Mouse (Mus musculus) CD4-positive, CD25-positive, alpha-beta regulatory T cell, adult 2 months (primary cell): ENCODE data around the gene Mrps6.
A peak's percentile ranks its signal among the peaks of the same experiment; 100 is the strongest.
"Not testable (repeated sequence)": the region's sequence is repeated elsewhere in the genome, so short reads cannot be mapped to it uniquely, and the experiment has no call there.

Experiments
- DNase-seq: peaks from one replicate; pipeline ENCODE4 v3.0.0-alpha.2; 2012; ENCODE audit warnings: low read depth, low spot score

The Mrps6 gene

DNA sequence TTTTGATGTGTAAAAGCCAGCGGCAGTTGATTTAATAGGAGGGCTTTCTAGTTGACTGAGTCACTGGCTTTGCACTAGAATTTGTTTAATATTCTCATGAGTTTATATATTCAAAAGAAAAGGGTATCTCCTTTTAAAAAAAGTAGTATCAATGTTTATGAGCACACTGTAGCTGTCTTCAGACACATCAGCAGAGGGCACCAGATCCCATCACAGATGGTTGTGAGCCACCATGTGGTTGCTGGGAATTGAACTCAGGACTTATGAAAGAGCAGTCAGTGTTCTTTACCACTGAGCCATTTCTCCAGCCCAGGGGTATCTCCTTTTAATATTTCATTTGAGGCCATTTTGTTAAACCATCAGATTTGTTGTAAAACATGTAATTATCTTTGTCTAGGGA is 4.8 kb downstream of the Mrps6 start:
- no peak for DNase-seq

DNA sequence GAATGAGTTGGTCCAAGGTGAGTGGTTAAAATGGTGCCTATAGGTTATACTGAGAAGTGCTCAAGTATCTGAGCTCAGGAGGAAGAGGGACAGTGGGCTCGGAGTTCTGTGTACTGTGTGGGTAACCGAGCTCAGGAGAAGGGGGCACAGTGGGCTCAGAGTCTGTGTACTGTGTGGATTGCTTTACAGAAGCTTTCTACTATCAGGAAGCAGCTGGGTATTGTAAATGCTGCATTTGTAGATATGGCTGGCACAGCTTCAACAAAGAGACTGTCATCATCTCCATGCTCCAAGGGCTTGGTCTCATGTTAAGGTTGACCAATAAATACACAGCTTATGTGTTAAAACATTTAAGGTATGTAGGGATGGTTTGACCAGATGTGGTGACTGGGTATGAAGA is 6.7 kb downstream of the Mrps6 start:
- no peak for DNase-seq

GRCm38 (mm10) chr16:92070338-92070737 is 12.3 kb downstream of the Mrps6 start:
- DNase-seq = no peak

GRCm38 (mm10) chr16:92076797-92077196 is 18.7 kb downstream of the Mrps6 start:
- no peak for DNase-seq

- no peak for DNase-seq
These were observed 25.8 kb downstream of the Mrps6 start for GRCm38 (mm10) chr16:92083771-92084453.

DNA sequence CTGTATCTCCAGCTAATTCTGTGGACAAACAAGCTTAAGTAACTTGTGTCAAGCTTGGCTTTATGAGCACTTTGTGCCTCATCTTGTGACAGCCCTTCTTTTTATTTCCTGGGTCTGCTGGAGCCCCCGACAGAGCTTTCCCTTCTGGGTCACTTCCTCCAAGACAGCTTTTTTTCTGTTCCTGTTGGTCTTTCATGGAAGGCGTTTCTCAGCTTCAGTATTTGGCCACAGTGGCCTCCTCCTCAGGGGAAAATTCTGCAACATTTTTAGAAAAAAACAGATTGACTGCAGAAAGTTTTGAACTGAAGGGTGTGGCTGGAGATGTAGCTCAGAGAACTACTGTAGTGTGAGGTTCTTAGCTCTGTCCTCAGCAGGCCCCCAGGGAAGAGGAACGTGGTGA is 31.2 kb downstream of the Mrps6 start:
- DNase-seq = no peak

- DNase-seq = no peak
These were observed 33.8 kb downstream of the Mrps6 start for GRCm38 (mm10) chr16:92091876-92092275.

- no peak for DNase-seq
These were observed 40.4 kb downstream of the Mrps6 start for GRCm38 (mm10) chr16:92098351-92099051.

DNA sequence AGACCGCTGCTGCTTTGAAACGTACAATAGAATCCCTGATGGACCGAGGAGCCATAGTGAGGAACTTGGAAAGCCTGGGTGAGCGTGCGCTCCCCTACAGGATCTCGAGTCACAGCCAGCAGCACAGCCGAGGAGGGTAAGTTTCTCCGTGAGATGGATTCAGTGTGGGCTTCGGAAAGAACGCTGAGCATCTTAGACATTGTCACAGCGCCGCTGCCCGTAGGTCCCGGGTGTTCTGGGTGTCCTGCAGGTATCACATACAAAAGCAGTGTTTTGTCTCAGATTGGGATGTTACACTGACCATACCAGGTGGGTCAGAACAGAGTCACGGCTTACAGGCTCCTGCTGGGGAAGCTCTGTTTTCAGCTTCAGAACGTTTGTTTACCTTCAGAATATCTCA is 41.5 kb downstream of the Mrps6 start:
- no peak for DNase-seq

- DNase-seq = no peak
These were observed 42.0 kb downstream of the Mrps6 start for GRCm38 (mm10) chr16:92100111-92100510.

DNA sequence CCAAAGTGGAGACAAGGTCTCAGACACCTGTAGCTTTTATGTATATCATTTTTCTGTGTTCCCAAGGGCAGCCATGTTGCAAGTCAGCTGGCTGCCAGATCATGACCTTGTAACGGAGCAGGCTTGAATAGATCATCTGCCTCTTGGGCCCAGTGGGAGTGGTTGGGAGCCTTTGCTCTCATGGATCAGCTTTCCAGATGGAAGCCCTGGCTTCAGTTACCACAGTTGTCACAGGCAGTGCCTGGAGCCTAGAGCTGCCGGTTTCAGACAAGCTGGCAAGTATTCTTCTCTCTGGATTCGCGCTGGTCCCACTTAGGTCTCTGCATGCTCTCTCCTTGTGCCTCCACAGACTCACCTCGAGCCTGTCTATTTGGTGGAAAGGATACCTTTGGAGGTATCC is 44.0 kb downstream of the Mrps6 start:
- no peak for DNase-seq

GRCm38 (mm10) chr16:92102931-92103330 is 44.9 kb downstream of the Mrps6 start:
- DNase-seq = not testable (repeated sequence)

DNA sequence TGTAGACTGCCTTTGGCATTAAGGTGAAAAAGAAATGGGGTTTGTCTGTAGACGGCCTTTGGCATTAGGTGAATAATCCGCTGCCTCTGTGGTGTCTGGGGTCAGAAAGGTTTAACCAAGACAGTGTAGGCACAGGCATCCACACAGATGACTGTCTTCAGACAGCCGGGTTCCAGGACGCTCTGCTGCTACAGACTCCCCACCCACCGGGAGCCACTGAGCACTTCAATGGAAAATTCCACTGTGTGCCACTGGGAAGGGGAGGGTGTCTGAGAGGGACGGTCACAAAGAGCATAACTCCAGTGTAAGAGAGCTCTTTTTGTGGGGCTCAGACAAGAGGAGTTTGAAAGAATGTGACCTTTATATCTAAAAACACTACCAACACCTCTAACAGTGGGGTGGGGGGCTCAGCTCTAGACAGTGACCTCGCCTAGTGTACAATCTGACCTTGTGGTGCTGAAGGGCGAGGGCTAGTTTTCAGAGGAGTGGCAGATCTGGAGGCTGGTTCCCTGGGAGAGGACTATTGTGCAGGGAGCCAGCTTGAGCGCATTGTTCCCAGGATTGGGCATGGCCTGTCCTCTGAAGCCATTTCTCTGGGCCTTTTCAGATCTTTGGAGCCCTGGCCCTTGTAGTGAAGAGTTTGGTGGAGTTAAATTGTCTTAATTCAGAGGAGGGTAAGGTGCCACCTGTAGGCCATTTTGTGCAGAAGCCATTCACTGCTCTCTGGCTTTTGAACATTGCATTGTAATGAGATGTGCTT is 45.7 kb downstream of the Mrps6 start:
- DNase-seq = peak; percentile 15

GRCm38 (mm10) chr16:92104332-92104590 is 46.2 kb downstream of the Mrps6 start:
- no peak for DNase-seq

DNA sequence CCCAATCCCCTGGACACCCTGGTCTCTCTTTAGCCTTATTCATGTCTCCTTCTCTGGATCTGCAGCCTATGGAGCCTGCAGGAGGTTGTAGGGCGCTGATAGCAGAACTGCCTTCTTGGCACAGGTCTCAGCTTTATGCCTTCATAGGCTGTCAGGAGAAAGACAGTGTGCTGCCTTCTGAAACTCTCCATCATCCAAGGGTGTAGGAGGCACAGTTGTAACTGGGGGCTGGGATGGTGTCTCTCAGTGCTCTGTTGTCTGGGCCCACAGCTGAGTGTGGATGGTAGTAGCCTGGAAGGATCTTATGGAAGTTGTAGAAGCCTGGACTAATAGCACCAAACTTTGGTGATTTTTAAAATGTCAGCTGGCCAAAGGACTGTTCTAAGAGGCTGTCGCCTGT is 46.9 kb downstream of the Mrps6 start:
- no peak for DNase-seq

- no peak for DNase-seq
These were observed 47.6 kb downstream of the Mrps6 start for GRCm38 (mm10) chr16:92105631-92106030.

DNA sequence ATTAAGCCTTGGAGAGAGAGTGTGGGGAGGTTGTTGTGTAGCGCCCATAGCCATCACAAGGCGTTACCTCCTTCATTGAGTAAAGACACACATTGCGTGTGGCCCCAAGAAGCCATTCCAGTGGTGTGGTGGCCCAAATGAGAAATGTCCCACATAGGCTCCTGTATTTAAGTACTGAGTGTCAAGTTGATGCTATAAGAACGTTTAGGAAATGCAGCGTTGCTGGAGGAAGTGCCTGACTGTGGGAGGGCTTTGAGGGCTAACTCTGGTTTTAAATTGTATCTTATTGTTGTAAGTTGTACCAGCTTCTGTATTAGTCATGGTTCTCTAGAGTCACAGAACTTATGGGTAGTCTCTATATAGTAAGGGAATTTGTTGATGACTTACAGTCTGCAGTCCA is 49.3 kb downstream of the Mrps6 start:
- DNase-seq = no peak

DNA sequence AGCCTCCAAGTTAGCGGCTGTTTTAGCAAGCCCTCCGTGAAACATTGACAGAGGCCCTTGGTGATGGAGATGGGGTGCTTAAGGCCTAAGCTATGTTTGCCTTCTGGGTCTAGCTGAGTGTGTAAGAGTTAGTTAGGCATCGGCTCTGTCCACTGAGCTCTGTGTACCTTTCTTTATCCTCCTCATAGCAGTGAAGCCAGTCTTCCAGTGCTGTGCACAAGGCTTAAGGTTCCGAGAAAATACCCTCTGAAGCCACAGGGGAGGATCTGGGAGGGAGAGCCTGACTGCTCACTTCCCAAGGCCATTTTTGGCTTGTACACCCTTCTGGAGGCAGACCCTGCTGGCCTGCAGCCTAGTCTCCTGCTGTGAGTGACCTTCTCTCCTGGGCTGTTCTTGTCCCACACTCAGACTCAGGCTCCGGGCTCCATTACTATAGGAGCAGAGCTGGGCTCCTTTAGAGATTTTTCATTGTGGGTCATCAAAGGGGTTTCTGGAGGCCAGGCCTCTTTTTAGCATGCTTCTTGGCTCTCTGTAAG is 56.7 kb downstream of the Mrps6 start:
- no peak for DNase-seq

DNA sequence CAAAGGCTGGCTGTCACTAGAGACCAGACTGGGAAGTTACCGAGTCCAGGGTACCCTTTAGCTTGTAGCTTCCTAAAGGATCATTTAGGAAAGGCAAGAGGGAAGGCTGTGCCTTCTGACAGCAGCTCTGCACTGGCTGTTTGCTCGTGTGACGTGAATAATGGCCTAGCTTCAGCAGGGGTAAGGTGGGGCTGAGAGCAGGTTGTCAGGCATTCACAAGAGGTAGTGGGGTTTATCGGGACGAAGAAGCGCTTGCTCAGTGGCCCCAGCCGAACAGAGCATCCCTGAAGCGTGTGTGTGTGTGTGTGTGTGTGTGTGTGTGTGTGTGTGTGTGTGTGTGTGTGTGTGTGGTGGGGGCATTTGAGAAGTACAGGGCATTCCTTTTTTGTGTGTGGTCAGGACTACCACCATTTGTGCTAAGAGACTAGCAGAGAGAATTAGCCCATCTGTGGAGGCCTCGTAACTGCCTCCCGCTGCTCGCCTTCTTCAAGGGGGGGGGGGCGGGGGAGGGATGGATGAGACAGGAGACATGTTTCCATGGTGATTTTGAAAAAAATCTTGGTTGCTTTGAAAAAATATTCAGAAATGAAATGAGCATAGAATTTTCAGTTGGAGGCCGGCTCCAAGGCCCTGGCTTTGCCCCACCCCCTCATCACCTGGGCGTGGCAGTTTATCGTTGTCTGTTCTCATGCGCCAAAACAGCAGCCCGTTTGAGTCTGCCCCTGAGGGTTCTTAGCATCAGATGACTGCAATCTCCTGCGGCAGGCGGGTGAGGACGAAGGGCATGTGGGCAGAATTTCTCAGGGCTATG is 57.7 kb downstream of the Mrps6 start:
- no peak for DNase-seq

DNA sequence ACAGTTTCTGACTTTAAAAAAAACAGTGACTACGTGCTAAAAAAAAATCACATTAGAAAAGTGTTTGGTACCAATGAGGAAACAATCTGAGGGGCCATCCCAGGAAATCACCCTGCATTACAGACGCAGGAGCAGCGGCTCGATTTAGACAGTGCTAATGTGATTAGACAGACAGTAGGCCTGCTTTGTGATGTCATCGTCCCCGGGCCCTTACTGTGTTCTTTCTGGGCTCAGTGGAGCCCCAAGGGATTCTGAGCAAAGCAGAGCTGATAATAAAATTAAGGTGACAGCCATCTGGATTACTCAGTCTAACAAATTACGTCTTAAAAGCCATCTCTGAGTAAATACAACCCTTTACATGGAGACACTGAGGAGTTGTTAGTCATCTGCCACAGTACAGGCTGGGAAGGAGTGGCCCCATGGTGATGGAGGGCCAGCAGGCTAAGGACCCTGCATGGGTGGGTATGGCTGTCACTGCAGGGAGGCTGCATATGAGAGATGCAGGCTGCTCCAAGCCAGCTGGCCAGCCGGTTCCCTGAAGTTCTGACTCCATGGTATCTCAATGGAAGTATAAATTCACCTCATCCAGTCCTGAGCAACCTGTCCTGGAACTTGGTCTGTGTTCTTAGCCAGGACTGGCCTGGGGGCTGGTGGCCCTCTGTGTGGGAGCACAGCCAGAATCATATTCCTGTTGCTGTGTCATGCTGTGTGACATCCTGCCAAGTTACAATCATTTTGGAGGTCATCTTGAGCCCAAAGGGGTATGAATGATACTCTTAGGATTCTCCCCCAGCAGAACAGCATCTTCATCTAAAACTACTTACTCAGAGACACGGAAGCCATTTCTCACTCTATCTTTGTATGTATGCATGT is 59.5 kb downstream of the Mrps6 start:
- DNase-seq = no peak

GRCm38 (mm10) chr16:92119013-92119515 is 61.0 kb downstream of the Mrps6 start:
- no peak for DNase-seq
